Mouse (Mus musculus): ENCODE measurements around the gene Bmper. TPM values are rescaled to one million over a fixed set of nuclear protein-coding genes. Genes with fewer than 3 reads are reported as not detected.

Gene Bmper
- polyA plus RNA-seq, 1 experiment from 2014 or later = 13.4 TPM

DNA sequence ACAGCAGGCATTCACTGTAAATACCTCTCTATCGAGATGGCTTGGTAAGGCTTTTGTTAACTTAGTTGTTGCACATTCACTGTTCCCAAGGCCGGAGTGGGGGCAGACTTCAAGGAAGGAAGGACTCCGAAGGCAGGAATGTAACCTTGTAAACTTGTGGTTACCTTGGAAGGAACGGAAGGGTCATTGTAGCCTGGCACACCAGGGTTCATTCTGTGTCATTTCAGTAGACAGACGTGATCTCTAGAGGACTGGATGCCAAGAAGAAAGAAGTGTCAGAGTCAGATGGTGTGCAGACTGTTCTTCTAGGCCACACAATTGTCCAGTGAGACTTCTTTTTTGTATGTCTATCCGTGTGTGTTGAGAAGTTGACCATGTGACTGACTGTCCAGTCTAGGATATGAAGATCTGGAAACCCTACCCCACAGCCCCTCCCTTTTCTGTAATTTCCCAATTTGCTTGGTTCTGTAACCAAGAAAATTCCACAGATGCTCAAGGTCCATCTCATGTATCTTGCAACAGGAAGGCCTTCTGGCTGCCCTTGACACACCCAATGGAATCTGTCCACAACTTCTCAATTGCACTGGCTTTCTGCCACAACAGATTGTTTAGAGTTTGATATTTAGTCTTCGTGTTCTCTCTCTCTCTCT lies 242.2 kb downstream of the Bmper start:
- WGBS = 70% methylated on average over 7 of the region's 7 CpGs
- no peak overlapping the region for H3K9ac ChIP-seq (ENCODE audit: low read depth, low read length)
- no peaks in the 10 kb centered on the region for H3K4me1 ChIP-seq (replicated peaks; ENCODE audit: insufficient read depth, low read length)
- DNase-seq (ENCODE audit: low spot score) (no peak), ATAC-seq (replicated peaks; ENCODE audit: low FRiP score, low read depth) (no peak)
- no peak overlapping the region for H3K4me3 ChIP-seq (replicated peaks; ENCODE audit: low read depth, low read length)
- no peak overlapping the region for H3K4me2 ChIP-seq (ENCODE audit: low read length)
- H3K27ac ChIP-seq = no peak overlapping the region
- no peaks in the 10 kb centered on the region for H3K36me3 ChIP-seq (ENCODE audit: insufficient read depth, low read length)
- no peaks in the 10 kb centered on the region for H3K9me3 ChIP-seq (replicated peaks; ENCODE audit: low read length)
- no peak for TF ChIP-seq CTCF (IDR thresholded peaks at IDR 0.05; ENCODE audit: low read depth)
- H3K27me3 ChIP-seq (ENCODE audit: insufficient read depth, low read length) = no peaks in the 10 kb centered on the region

DNA sequence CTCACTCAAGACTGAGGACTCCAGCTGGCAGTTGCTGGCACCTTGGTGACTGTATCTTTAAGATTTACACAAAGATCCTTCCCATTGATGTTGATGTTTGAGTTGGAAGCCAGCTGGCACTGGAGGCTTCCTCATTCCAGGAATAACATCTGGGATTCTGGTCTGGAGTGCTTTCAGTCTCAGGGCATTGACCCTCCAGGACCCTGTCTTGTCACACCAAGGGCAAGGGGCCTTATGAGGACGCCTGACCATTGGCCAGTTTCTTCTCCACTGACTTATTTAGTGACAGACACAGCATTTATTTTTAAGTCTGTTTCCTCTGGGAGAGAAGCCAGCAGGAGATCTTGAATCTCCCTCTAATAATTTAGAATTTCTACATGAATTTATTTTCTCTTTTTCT lies 247.0 kb downstream of the Bmper start:
- Histone ChIP-seq H3K36me3 (ENCODE audit: insufficient read depth, low read length) (no peaks in the 10 kb centered on the region), H3K27ac (no peak overlapping the region), H3K27me3 (ENCODE audit: insufficient read depth, low read length) (no peaks in the 10 kb centered on the region), H3K9ac (ENCODE audit: low read depth, low read length) (no peak overlapping the region), H3K4me1 (replicated peaks; ENCODE audit: insufficient read depth, low read length) (no peaks in the 10 kb centered on the region), H3K4me3 (replicated peaks; ENCODE audit: low read depth, low read length) (no peak overlapping the region), H3K4me2 (ENCODE audit: low read length) (no peak overlapping the region), H3K9me3 (replicated peaks; ENCODE audit: low read length) (no peaks in the 10 kb centered on the region)
- no peak for TF ChIP-seq CTCF (IDR thresholded peaks at IDR 0.05; ENCODE audit: low read depth)
- no peak for ATAC-seq (replicated peaks; ENCODE audit: low FRiP score, low read depth)
- 24% methylated on average over 1 of the region's 1 CpGs for WGBS
- DNase-seq (ENCODE audit: low spot score) = no peak

DNA sequence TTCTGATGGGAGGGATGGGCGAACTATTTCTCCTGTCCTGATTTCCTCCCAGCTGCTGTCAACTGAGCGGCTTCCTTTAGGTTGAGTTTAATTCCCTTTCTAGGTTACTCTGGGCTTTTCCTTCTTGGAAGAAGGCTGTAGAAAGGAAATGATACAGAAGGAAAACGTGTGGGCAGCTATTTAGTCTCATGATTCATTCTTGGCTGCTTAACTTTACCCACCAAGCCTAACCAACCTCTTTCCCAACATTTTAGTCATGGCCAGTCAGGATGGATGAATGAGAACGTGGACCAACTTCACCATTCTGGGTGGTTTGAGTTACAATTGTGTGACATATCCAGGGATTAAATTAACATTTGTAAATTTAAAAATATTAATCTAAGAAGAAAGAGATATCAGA lies 263.0 kb downstream of the Bmper start:
- Histone ChIP-seq H3K27ac (no peak overlapping the region), H3K36me3 (ENCODE audit: insufficient read depth, low read length) (no peaks in the 10 kb centered on the region), H3K4me1 (replicated peaks; ENCODE audit: insufficient read depth, low read length) (no peaks in the 10 kb centered on the region), H3K9ac (ENCODE audit: low read depth, low read length) (no peak overlapping the region), H3K4me3 (replicated peaks; ENCODE audit: low read depth, low read length) (no peak overlapping the region), H3K4me2 (ENCODE audit: low read length) (no peak overlapping the region), H3K9me3 (replicated peaks; ENCODE audit: low read length) (no peaks in the 10 kb centered on the region), H3K27me3 (ENCODE audit: insufficient read depth, low read length) (no peaks in the 10 kb centered on the region)
- ATAC-seq (replicated peaks; ENCODE audit: low FRiP score, low read depth) (no peak), DNase-seq (ENCODE audit: low spot score) (no peak)
- TF ChIP-seq CTCF (IDR thresholded peaks at IDR 0.05; ENCODE audit: low read depth) = no peak
- WGBS = 76% methylated on average over 4 of the region's 4 CpGs

DNA sequence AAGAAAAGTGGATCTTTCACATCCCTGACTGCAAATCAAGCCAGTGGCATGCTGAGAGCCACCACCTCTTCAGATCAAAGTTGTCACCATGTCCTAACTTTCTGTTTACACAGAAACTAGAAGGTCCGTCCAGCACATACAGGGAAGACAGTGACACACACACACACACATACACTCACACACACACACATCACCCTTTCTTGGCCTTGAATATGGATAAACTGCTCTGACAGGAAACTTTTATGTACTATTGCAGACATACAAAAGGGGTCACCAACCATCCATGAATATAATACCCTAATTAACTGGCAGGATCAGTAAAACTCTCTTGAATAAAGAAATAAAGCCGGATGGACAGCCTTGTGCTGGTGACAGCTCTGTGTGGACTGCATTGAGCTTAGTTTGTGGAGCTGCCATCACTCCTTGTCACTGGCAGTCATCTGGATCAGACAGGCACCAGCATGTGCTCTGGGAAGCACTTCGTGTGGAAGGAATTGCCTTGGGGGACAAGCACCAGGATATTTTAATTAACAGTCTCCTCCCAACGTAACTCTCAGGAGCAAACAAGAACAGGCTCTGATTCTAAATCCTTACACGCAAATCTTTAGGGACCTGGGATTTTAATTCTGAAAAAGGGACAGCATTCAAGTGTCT lies 264.0 kb downstream of the Bmper start:
- H3K9ac ChIP-seq (ENCODE audit: low read depth, low read length) = no peak overlapping the region
- no peaks in the 10 kb centered on the region for H3K36me3 ChIP-seq (ENCODE audit: insufficient read depth, low read length)
- no peak overlapping the region for H3K27ac ChIP-seq
- no peaks in the 10 kb centered on the region for H3K4me1 ChIP-seq (replicated peaks; ENCODE audit: insufficient read depth, low read length)
- H3K4me3 ChIP-seq (replicated peaks; ENCODE audit: low read depth, low read length) = no peak overlapping the region
- 52% methylated on average over 5 of the region's 5 CpGs for WGBS
- no peaks in the 10 kb centered on the region for H3K27me3 ChIP-seq (ENCODE audit: insufficient read depth, low read length)
- H3K4me2 ChIP-seq (ENCODE audit: low read length) = no peak overlapping the region
- TF ChIP-seq CTCF (IDR thresholded peaks at IDR 0.05; ENCODE audit: low read depth) = no peak
- no peaks in the 10 kb centered on the region for H3K9me3 ChIP-seq (replicated peaks; ENCODE audit: low read length)
- ATAC-seq (replicated peaks; ENCODE audit: low FRiP score, low read depth) (no peak), DNase-seq (ENCODE audit: low spot score) (no peak)

DNA sequence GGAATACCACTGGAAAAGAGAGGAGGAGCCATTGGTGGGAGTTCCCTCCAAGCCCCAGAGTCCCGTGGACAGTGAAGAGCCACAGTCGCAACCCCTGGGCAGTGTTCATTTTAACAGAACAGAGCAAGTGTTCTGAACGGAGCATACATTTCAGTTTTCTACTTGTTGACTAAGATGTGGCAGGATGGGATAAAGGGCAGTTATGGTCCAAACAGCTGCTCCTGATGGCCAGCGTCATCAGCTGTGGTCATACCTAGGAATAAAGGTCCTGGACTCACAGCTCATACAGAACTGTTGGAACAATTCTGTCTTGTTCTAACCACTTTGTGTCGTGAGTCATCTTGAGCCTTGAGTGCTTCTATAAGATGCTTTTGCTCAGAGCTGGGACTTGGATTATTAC lies 265.4 kb downstream of the Bmper start:
- H3K4me3 ChIP-seq (replicated peaks; ENCODE audit: low read depth, low read length) = no peak overlapping the region
- DNase-seq (ENCODE audit: low spot score) = no peak
- no peak for TF ChIP-seq CTCF (IDR thresholded peaks at IDR 0.05; ENCODE audit: low read depth)
- no peak overlapping the region for H3K4me2 ChIP-seq (ENCODE audit: low read length)
- ATAC-seq (replicated peaks; ENCODE audit: low FRiP score, low read depth) = no peak
- H3K4me1 ChIP-seq (replicated peaks; ENCODE audit: insufficient read depth, low read length) = no peaks in the 10 kb centered on the region
- no peak overlapping the region for H3K9ac ChIP-seq (ENCODE audit: low read depth, low read length)
- H3K36me3 ChIP-seq (ENCODE audit: insufficient read depth, low read length) = no peaks in the 10 kb centered on the region
- WGBS = 91% methylated on average over 5 of the region's 5 CpGs
- H3K9me3 ChIP-seq (replicated peaks; ENCODE audit: low read length) = no peaks in the 10 kb centered on the region
- H3K27me3 ChIP-seq (ENCODE audit: insufficient read depth, low read length) = no peaks in the 10 kb centered on the region
- no peak overlapping the region for H3K27ac ChIP-seq

DNA sequence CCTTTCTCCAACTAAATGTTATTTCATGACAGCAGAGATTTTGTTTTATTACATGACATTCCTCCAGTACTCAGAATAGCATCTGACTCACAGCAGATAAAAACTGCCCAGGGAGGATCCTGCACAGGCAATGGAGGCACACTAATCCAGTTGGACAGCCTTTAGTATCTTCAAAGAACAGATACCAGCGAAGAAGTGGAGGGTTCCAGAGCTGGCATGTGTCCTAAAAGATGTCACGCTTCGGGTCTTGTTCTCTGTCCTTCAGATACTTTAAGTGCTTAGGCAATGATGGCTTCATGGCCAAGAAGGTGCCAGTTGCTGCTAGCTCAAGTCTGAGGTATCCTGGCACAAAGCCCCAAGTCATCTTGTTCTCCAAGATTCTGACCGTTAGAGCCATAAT lies 272.5 kb downstream of the Bmper start:
- DNase-seq (ENCODE audit: low spot score) (no peak), ATAC-seq (replicated peaks; ENCODE audit: low FRiP score, low read depth) (no peak)
- Histone ChIP-seq H3K27ac (no peak overlapping the region), H3K4me1 (replicated peaks; ENCODE audit: insufficient read depth, low read length) (no peaks in the 10 kb centered on the region), H3K4me3 (replicated peaks; ENCODE audit: low read depth, low read length) (no peak overlapping the region), H3K9ac (ENCODE audit: low read depth, low read length) (no peak overlapping the region), H3K9me3 (replicated peaks; ENCODE audit: low read length) (no peaks in the 10 kb centered on the region), H3K4me2 (ENCODE audit: low read length) (no peak overlapping the region), H3K27me3 (ENCODE audit: insufficient read depth, low read length) (no peaks in the 10 kb centered on the region), H3K36me3 (ENCODE audit: insufficient read depth, low read length) (no peaks in the 10 kb centered on the region)
- WGBS = 82% methylated on average over 4 of the region's 4 CpGs
- no peak for TF ChIP-seq CTCF (IDR thresholded peaks at IDR 0.05; ENCODE audit: low read depth)
